Mouse (Mus musculus) lung, adult 2 months (tissue): ENCODE results near the gene Prex1.

Experiments used
- CTCF ChIP-seq: fragments of 200-500 bp; IDR thresholded peaks from 2 replicates; pipeline ENCODE4 v1.5.1; 2011; ENCODE audit warnings: mild to moderate bottlenecking, low read length, control low read depth; ENCODE audit not compliant: insufficient read depth
- POLR2A ChIP-seq: fragments of 200-500 bp; IDR thresholded peaks from 2 replicates; pipeline ENCODE4 v1.6.1; 2011; ENCODE audit warnings: low read depth, mild to moderate bottlenecking, control low read depth, low read length, borderline replicate concordance; ENCODE audit errors: extremely low read depth

- no peak for TF ChIP-seq CTCF
- no peak for TF ChIP-seq POLR2A
These were observed 81.9 kb downstream of the Prex1 start for GRCm38 (mm10) chr2:166631621-166632171.
